Mouse (Mus musculus) testis, adult 10 weeks (tissue): ENCODE measurements around the gene Gm49322. TPM values are rescaled to one million over a fixed set of nuclear protein-coding genes. Genes with fewer than 3 reads are reported as not detected.

ENCODE experiments used
- polyA plus RNA-seq: library from polyadenylated mRNA; stranded (reverse); fragments of 350-450 nt; fragmentation: Illumina TruSeq; extraction: RNeasy Lipid Tissue Mini Kit (QIAGEN cat#74804); gene quantifications from one replicate; pipeline ENCODE4 v1.2.3, GENCODE M21; 2014; ENCODE audit warnings: low read depth, low replicate concordance

Gm49322 gene
- polyA plus RNA-seq, result not detected

GRCm38 (mm10) chr10:80605721-80606120, at the start of gene Gm49322:
Gene Gm49322 (plus strand): TSS chr10:80606021.

GRCm38 (mm10) chr10:80561116-80561944, 44.5 kb upstream of the Gm49322 start, which contains the start of gene Rexo1:
Gene Rexo1 (minus strand): TSS chr10:80561560.

DNA sequence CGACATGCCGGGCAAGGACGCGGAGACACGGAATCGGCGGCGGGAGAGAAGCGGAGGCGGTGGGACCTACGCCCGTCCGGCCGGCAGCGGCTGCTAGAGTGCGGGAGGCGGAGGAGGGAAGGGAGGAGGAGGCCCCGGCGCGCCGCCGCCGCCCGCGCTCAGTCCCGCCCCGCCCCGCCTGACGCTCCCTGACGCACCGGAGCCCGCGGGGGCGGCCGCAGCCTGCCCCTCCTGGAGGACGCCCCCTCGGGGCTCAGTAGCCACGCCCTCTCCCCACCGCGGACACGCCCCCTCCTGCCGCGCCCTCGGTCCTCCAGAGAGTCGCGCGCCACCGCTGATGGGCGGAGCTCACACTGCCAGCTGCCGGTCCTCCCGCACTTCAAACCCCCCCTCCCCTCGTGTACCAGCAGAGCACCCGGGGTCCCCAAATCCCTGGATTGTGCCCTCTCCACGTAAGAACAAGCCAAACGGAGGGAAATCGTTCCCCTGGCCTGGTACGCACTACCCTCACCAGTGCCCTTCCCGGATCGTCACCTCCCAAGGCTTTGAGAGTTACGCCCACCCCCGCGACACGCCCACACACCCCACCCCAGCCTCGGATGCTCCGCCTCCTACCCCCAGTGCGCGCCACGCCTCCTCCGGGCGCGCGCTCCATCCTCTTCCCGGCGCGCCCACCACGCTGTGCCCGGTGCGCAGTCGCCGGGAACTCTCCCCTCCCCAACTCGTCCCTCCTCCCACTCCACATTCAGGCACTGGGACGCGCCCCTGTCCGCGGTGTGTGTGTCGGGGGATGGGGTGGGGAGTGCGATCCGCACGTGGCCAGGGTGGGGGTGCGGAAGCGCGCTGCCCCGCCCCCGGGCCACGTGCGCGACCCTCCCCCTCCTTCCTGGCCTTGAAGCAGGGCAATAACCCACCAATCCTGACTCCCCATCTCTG, 28.4 kb upstream of the Gm49322 start, which contains the start of gene Klf16:
Gene Klf16, minus strand, starts transcription at position 127 of the 936 bp plus-strand sequence.

DNA sequence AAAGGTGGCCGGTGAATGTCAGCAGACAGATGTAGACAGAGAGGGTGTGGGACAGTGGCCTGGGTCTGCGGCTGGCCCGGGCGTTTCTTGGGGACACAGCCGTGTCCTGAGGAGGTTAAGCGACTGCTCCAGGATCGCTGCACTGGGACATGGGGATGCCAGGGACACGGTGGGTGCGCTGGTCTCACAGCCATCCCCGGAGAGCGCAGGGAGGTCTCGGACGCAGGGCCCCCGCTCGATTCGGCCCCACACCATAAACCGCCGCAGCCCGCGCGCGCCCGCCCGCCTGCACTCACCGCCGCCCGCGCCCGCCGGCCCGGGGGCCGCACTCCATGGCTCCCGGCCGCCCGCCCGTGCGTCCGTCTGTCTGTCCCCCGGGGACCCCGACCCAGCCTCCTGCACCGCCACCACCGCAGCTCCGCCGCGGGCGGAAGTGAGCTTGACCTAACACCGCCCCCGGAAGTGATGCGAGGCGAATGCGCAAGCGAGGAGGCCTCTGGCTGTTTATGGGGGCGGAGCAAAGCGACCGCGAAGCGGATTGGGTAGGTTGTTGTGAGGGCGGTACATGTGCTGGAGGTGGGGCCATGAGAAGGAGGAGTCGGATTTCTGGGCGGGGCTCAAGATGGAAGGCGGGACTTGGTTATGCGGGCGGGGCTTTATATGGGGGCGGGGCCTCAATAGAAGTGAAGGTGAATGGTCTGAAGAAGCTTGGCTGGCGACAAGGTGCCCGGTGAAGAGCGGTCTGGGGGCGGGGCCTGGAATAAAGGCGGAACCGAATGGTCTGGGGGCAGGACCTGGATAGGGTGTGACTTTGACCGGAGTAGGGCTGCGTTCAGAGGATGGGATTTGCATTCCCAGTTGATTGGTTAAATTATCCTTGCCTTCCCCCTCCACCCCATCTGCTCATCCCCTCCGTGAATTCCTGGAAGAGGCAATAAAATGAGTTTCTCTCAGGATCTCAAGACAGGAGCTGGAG, 15.7 kb upstream of the Gm49322 start, which contains the start of gene Abhd17a:
Gene Abhd17a, minus strand, starts transcription at position 463 of the 976 bp plus-strand sequence.

DNA sequence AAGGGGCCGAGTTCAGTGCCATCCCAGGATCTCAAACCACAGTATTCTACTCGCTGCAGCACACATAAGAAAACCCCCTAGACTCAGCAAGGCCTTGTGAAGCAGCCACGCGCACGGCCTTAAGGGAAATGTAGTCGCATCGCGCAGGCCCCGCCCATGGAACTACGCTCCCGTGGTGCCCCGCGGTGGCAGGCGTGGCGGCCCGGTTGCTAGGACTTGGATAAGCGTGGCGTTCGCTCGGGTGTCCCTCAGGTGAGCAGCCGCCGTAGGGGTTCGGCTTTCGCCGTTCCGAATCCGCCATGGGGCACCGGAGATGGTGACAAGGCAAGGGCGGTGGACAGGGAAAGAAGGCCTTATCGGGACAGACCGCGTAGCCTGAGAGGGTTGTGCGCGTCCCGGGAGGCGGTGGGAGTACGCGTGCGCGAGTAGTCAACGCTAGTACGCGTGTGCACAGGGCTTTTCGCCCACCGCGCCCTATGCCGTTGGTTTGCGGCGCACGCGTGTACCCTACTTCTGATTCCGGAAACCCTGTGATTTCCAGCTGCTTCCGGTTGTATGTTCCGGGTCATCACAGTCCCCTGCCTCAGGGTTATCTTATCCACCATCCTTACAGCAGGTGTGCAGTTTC, 3.0 kb upstream of the Gm49322 start, which contains the start of the genes Scamp4 and Adat3:
Gene Scamp4, plus strand, starts transcription at position 175 of the 628 bp plus-strand sequence.
Gene Adat3, plus strand, starts transcription at position 183 of the 628 bp plus-strand sequence.

DNA sequence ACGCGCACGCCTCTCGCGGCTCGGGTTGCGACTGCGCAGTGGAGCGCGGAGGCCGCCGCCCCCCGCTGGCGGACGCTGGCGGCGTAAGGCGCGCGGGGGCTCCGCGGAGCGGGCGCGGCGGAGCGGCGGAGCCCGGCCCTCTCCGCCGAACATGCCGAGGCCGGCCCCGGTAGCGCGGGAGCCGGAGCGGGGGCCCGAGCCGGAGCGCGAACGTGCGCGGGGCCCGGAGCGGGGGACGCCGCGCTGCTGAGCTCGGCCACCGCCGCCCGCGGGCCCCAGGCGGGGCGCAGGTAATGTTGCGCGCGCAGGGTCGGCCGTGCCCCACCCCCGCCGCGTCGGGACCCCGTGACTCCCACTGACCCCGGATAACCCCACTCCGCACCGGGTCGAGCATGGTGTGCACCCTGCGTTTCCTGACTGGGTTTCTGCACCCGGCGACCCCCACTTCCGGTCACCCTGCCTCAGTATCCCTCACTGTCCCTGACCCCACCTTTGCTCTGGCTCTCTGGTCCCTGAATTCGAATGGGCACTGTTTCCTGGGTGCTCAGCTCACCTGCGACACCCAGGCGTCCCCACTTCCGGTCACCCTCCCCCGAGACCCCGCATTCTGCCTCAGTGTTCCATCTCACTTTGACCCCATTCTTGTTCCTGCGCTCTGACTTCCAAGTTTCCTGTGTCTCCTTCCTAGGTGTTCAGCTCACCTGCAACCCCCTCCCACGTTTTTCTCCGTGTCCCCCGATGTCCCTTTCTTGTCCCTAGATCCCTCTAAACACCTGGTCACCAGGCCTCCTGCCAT, 17.0 kb downstream of the Gm49322 start, which contains the start of gene Csnk1g2:
Gene Csnk1g2, plus strand, starts transcription at position 178 of the 796 bp plus-strand sequence.

GRCm38 (mm10) chr10:80656863-80657623, 51.2 kb downstream of the Gm49322 start, which contains the start of gene Btbd2:
Gene Btbd2 (minus strand): TSS chr10:80657071.

Other genes starting within 250 kb of the Gm49322 start
- gene Plk5, start 249.6 kb upstream of the Gm49322 start, polyA plus RNA-seq, result not detected
- 15.6 TPM for gene Mex3d, start 218.4 kb upstream of the Gm49322 start, polyA plus RNA-seq
- 0.49 TPM for gene Mbd3, start 206.5 kb upstream of the Gm49322 start, polyA plus RNA-seq
- gene Uqcr11, start 199.2 kb upstream of the Gm49322 start, polyA plus RNA-seq, result not detected
- 1.1 TPM for gene Tcf3, start 172.4 kb upstream of the Gm49322 start, polyA plus RNA-seq
- gene Onecut3, start 111.2 kb upstream of the Gm49322 start, polyA plus RNA-seq, result not detected
- gene Atp8b3, start 66.9 kb upstream of the Gm49322 start, polyA plus RNA-seq, result 218 TPM
- gene Rexo1, start 44.5 kb upstream of the Gm49322 start, polyA plus RNA-seq, result 1.9 TPM
- gene Klf16, start 28.7 kb upstream of the Gm49322 start, polyA plus RNA-seq, result 1.7 TPM
- not detected for gene Abhd17a, start 15.7 kb upstream of the Gm49322 start, polyA plus RNA-seq
- 0.88 TPM for gene Scamp4, start 3.1 kb upstream of the Gm49322 start, polyA plus RNA-seq
- gene Adat3, start 3.1 kb upstream of the Gm49322 start, polyA plus RNA-seq, result not detected
- 6.7 TPM for gene Csnk1g2, start 16.8 kb downstream of the Gm49322 start, polyA plus RNA-seq
- 0.13 TPM for gene Btbd2, start 51.0 kb downstream of the Gm49322 start, polyA plus RNA-seq
- 1.7 TPM for gene Mknk2, start 72.1 kb downstream of the Gm49322 start, polyA plus RNA-seq
- gene Mob3a, start 96.0 kb downstream of the Gm49322 start, polyA plus RNA-seq, result 2.6 TPM
- gene Izumo4, start 96.2 kb downstream of the Gm49322 start, polyA plus RNA-seq, result 20.6 TPM
- 18.3 TPM for gene Ap3d1, start 136.2 kb downstream of the Gm49322 start, polyA plus RNA-seq
- gene Dot1l, start 149.2 kb downstream of the Gm49322 start, polyA plus RNA-seq, result 7.6 TPM
- 5.3 TPM for gene Sf3a2, start 192.2 kb downstream of the Gm49322 start, polyA plus RNA-seq
- 3.8 TPM for gene Plekhj1, start 192.6 kb downstream of the Gm49322 start, polyA plus RNA-seq
- not detected for gene Amh, start 199.2 kb downstream of the Gm49322 start, polyA plus RNA-seq
- gene Jsrp1, start 207.5 kb downstream of the Gm49322 start, polyA plus RNA-seq, result not detected
- 30.7 TPM for gene Oaz1, start 220.6 kb downstream of the Gm49322 start, polyA plus RNA-seq
- 0.06 TPM for gene Lingo3, start 238.0 kb downstream of the Gm49322 start, polyA plus RNA-seq
- gene Lsm7, start 249.2 kb downstream of the Gm49322 start, polyA plus RNA-seq, result 2.3 TPM
- 1.7 TPM for gene Sppl2b, start 249.3 kb downstream of the Gm49322 start, polyA plus RNA-seq